Mouse (Mus musculus) bone marrow macrophage, adult 2 months (primary cell): ENCODE data around the gene Lta.

Experiments used
- CTCF ChIP-seq: IDR thresholded peaks from 2 replicates; pipeline ENCODE4 v1.5.1; 2012; ENCODE audit warnings: low read depth, mild to moderate bottlenecking, low read length, moderate library complexity
- POLR2A ChIP-seq: IDR thresholded peaks from 2 replicates; pipeline ENCODE4 v1.6.1; 2012; ENCODE audit warnings: mild to moderate bottlenecking, low read depth, low read length, borderline replicate concordance

DNA sequence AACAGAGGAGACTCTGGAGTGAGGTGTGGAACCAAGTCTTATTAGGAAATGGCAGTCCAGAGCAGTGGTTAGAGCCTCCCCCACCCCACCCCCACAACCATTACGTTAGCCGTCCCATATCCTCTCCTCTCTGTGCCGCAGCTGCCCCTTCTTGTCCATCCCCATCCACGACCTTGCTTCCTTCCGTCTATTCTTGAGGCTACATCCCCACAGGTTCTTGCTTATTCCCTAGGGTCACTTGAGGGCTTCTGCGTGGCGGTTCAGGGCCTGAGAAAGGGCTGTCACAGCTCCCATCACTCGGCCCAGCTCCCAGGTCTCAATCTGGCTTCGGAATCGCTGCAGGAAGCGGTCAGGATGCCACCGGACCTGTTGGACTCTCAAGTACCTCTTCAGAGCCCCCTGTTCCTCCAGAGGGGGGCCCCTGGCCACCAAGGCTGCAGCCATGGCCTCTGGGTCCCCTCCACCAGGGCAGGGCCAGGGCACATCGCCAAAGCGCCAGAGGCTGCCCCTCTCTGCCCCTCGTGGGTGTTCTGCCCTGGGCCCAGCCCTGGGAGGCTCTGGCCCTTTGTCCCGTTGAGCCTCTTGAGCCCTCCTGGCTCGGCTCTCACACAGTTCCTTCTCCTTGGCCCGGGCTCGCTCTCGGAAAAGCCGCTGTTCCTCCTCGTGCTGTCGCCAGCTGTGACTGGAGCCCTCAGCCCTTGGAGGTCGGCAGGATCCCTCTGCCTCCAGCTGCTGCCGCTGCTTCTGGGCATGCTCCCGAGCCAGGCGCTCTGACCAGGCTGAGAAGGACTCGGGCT is 15.2 kb upstream of the Lta start, which contains the start of gene Gm16181:
- no peak for TF ChIP-seq CTCF
- no peak for TF ChIP-seq POLR2A
